Mouse (Mus musculus) T-helper 2 cell (primary cell): ENCODE measurements around the gene Trp63.

Experiments
- in situ Hi-C: fragments of 300-600 bp; cut with MboI, MseI; formaldehyde crosslinking; loops from one replicate; pipeline ENCODE4 v1.15.1; 2025; ENCODE audit warnings: high pct_unique_total_duplicates

The Trp63 gene

DNA sequence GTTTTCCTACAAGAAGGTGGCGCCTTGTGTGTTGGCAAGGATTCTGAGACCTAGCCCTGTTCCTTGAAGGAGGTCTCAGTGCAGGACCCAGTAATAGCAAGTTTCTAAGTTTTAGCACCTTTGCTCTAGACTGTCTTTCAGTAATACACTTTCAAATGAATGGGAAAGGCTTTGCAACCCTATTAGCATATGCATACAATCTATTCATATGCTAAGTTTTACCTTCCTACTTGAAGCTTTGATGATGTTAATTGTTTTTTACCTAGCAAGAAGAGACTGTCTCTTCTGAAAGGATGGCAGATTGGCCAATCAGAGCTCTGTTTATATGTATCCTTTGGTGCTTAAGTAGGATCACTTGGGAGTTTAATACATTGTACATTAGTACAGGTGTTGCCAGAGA is 187.9 kb downstream of the Trp63 start:
- in situ Hi-C loops = no loop called here

DNA sequence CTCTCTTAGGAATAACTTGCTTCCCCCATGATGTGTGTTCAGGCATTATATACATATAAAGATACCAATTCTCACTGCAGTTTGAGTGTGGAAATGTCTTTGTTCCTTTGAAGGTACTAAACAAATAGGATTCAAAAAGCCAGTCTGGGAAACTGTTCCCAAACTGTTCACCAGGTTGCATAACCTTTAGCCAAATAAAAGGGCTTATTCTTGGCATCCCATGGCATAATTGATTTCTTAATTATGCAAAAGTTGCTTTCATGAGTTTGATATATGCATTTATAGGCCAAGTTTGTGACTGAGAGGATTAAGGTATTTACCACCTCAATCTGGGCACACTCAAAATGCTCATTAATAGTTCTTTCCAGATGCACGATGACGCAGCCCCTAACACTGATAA is 192.1 kb downstream of the Trp63 start:
- in situ Hi-C loops = no loop called here

DNA sequence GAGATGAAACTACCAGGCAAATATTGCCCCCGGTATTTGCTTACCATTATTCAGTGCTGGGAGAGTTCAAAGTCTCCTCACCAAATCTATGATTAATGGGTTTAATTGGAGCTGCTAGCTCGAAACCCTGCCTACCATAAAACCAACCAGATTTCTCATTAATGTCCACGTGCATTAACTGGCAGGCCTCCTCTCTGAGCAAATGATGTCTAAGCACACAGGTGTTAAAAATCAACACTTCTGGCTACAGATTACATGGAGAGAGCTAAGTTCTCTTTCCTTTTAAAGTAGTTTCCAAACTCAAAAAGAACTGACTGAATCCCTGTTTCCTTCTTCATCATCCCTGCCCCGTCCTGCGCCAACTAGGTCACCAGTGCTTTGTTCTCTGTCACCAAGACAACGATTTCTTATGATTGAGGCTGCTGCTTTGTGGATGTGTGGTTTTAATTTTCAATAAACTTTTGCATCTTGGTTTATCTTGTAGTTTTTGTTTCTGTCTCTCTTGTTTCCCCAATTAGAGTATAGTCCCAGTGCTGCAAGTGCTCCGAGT is 193.9 kb downstream of the Trp63 start:
- in situ Hi-C loops = no loop called here

DNA sequence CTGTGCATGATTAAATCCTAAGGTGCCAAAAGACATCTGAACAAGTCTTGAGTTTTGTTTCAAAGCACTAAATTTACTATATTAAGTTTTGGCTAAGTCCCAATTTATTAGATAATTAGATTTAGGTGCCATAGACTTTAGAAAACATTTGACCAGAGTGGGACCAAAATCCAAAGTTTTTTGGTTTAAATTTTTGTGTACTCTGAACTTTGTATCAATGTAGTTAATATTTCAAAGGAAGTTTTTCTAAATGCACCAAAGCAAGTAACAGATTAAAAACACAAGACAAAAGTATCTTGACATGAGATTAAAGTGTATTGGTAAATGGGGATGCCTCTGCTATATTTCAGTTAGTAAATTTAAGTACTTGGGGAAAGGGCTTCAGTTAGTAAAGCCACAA is 194.6 kb downstream of the Trp63 start:
- in situ Hi-C loops = no loop called here

DNA sequence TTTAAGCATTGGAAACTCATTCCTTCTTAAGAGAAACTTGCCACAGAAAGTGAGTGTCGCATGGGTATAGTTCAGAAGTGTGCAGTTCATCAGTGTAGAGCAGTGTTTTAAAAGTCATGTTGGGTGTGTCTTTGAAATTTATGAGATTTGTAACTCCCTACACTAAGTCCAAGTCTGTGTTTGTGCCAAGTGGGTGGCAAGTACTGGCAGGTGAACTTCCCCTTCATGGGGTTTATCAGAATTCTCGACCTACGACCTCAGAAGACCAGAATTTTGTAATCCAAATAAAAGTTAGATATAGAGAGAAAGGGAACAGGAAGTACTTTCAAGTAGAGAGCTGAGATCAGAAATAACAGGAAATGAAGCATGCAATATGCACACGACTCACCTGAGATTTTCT is 215.5 kb downstream of the Trp63 start:
- in situ Hi-C loops = no loop called here

DNA sequence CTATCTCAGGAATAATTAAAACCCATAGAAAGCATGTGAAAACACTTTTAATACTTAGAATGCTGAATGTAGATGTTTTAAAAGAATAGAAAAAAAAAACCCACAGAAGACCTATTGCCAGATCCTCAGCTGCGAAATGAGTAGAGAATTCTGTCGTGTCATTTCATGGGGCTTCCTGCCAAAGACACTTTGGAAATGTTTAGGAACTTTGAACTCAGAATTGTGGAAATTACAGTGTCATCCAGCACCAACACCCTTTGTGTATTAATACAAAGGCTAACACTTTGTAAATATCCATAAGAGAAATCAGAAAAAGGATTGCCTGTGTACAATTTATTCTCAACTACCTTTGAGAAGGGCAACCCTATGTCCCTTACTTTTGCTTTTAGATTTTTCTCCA is 216.1 kb downstream of the Trp63 start:
- in situ Hi-C loops = no loop called here

DNA sequence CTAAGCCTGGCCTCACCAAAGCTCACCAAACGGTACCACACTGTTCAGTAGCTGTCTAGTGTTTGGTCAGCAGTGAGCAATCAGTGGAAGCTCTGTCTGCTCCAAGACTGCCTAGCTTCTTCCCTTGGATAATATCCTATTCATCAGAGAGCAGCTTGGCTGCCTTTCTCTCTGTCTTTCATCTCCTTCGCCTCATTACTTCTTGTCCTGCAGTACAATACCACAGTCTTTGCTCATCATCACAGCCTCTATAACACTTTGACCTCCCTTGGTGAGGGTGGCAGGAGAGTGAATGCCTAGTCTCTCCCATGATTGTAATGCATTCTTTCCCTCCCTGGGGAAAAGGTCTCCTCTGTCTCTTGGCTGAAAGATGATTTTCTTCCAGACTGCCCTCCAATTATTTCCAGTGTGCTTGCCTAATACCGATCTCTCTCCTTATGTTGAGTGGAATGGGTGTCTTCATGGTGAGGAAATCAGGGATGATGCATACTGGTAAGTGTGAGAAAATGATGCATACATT is 216.9 kb downstream of the Trp63 start:
- in situ Hi-C loops = no loop called here

DNA sequence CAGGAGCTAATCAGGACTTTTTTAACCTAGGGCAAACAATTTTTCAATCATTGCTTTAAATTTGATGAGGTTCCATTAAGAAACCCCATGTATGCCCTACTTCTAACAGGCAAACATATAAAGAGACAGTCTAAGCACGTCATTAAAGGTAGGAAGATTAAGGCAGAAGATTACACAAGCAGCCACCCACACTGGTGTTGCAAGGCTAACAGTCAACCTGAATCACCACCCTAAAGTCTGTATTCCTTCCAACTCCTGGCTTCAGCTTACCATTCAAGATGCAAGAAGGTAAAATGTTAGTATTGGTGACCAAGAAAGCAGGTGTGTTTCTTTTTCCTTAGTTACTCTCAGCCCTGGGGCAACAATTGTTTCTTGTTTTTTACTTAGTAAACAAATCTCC is 228.6 kb downstream of the Trp63 start:
- in situ Hi-C loops = no loop called here

DNA sequence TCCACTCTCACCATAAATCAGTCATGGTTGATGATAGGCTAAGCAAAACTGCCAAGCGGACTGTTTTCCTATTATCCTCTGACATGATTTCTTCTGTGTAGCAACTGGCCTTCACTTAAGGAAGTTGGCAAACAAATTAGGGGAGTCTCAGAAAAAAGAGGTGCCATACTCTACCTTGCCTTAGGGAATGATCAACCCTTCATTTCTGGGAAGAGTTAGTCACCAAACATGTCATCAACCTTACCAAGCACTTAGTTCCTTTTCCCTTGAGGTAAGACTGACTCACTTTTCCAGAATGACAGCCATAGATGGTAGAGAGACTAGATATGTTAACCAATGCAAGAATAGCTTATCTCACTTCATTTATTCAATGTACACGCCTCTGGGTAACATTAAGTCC is 250.6 kb downstream of the Trp63 start:
- in situ Hi-C loops = no loop called here
